13 mouse cellular contexts compared by ENCODE assay signal in the genomic region with DNA sequence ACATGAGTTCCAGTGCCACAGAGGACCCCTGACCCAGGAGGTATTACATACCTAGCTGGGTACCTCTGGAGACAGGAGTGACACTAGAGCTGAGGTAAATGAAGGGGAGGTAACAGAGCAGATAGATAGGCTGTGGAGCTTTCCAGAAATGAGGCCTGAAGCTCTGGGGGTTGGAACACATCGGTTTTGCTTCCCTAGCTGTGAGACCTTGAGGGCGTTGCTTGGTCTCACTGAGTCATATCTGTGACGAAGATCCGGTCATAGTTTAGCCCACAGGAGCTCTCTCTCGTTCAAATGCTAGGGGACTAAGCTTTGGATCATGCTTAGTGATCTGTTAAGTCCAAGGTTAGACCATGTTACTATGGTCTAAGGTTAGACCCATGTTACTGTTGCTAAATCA. TPM values are rescaled to one million over a fixed set of nuclear protein-coding genes. Genes with fewer than 3 reads are reported as not detected.
"Had no signal": no experiment of that assay in that cellular context is flagged by ENCODE, and none has a peak within 500 bp of the region (broad histone marks: within the 10 kb centered on the region; RNA-seq: fewer than 3 reads in every experiment).

No protein-coding gene starts in this region.

- DNase-seq: retina, postnatal 1 day; right cerebral cortex, adult 18-20 months; right cerebral cortex, postnatal 14 days; right cerebral cortex, postnatal 25 days; right cerebral cortex, postnatal 4 days; spleen, adult 18-20 months; thymus, adult 18-20 months; thymus, adult 2 months; thymus, postnatal 14 days; thymus, postnatal 25 days; thymus, postnatal 36 days; thymus, postnatal 4 days had no signal

RNA-seq across cellular contexts. Expression of a gene that starts 49.0 kb away (rescaled TPM):
- total RNA-seq: neutrophil, adult 5-6 weeks had no signal
